Mouse (Mus musculus): ENCODE data around the gene Irf2.

GRCm38 (mm10) chr8:46883232-46884000 is 143.9 kb downstream of the Irf2 start:
- TF ChIP-seq POLR2A (IDR thresholded peaks at IDR 0.05; ENCODE audit: borderline replicate concordance, extremely low read depth, insufficient read depth, insufficient read length, poor library complexity, severe bottlenecking): no peak
- no peak for TF ChIP-seq CTCF (IDR thresholded peaks at IDR 0.05; ENCODE audit: borderline replicate concordance, extremely low read depth, insufficient read depth, insufficient read length)

All from brain, embryonic 14.5 days (tissue).